Mouse (Mus musculus) thymus, adult 2 months (tissue): Measurements from ENCODE around the gene Wdpcp. TPM values are rescaled to one million over a fixed set of nuclear protein-coding genes. Genes with fewer than 3 reads are reported as not detected.

ENCODE experiments used
- DNase-seq: peaks from one replicate; pipeline ENCODE4 v3.0.0; 2021
- H3K27ac ChIP-seq: fragments of 200-500 bp; 2 replicates; pipeline ENCODE4 v1.5.1; 2012; ENCODE audit warnings: low read length, control low read depth; ENCODE audit not compliant: control insufficient read depth, insufficient read depth
- H3K27me3 ChIP-seq: fragments of 200-500 bp; 2 replicates; pipeline ENCODE4 v1.6.1; 2012; ENCODE audit warnings: mild to moderate bottlenecking, low read length, moderate library complexity, mixed read lengths; ENCODE audit not compliant: control insufficient read depth, insufficient read depth
- H3K36me3 ChIP-seq: fragments of 200-500 bp; 2 replicates; pipeline ENCODE4 v1.6.1; 2012; ENCODE audit warnings: mild to moderate bottlenecking, low read length, moderate library complexity; ENCODE audit not compliant: control insufficient read depth, insufficient read depth
- H3K4me1 ChIP-seq: fragments of 200-500 bp; replicated peaks from 2 replicates; pipeline ENCODE4 v1.6.1; 2012; ENCODE audit warnings: low read length; ENCODE audit not compliant: control insufficient read depth, insufficient read depth
- H3K4me3 ChIP-seq: fragments of 200-500 bp; 2 replicates; pipeline ENCODE4 v1.5.1; 2012; ENCODE audit warnings: mild to moderate bottlenecking, low read length, control low read depth, moderate library complexity; ENCODE audit not compliant: control insufficient read depth, insufficient read depth
- CTCF ChIP-seq: fragments of 200-500 bp; IDR thresholded peaks from 2 replicates; pipeline ENCODE4 v1.5.1; 2012; ENCODE audit warnings: mild to moderate bottlenecking, control low read depth, low read length, moderate library complexity, borderline replicate concordance; ENCODE audit not compliant: control insufficient read depth, poor library complexity, insufficient read depth; ENCODE audit errors: extremely low read depth
- POLR2A ChIP-seq: fragments of 200-500 bp; IDR thresholded peaks from 2 replicates; pipeline ENCODE4 v1.6.1; 2012; ENCODE audit warnings: mild to moderate bottlenecking, low read length, control low read depth, moderate library complexity; ENCODE audit not compliant: control insufficient read depth, poor library complexity, insufficient read depth; ENCODE audit errors: extremely low read depth
- WGBS: fragments of 180-500 bp; shearing (Covaris S2); methylation state at CpG from one replicate; pipeline ENCODE4 v1.1.7; 2018; 5-methylcytosine and 5-hydroxymethylcytosine counted together
- polyA plus RNA-seq: library from polyadenylated mRNA; depleted of rRNA; stranded (reverse); fragments of >200 nt; gene quantifications from 2 replicates; pipeline ENCODE4 v1.2.3, GENCODE M21; 2012

The Wdpcp gene
- polyA plus RNA-seq, 1 experiment, result 2.7 TPM

- no peak for DNase-seq
- H3K4me3 ChIP-seq, result no peak overlapping the region
- H3K27ac ChIP-seq, result no peak overlapping the region
- no peaks in the 10 kb centered on the region for H3K4me1 ChIP-seq
- no peaks in the 10 kb centered on the region for H3K27me3 ChIP-seq
- no peaks in the 10 kb centered on the region for H3K36me3 ChIP-seq
- 86% methylated on average over 6 of the region's 6 CpGs for WGBS
- TF ChIP-seq CTCF (no peak), POLR2A (no peak)
These were observed 116.4 kb downstream of the Wdpcp start for GRCm38 (mm10) chr11:21688441-21688840.

- no peak for DNase-seq
- 75% methylated on average over 2 of the region's 2 CpGs for whole genome bisulfite sequencing
- Histone ChIP-seq H3K4me3 (no peak overlapping the region), H3K27me3 (no peaks in the 10 kb centered on the region), H3K36me3 (no peaks in the 10 kb centered on the region), H3K4me1 (no peaks in the 10 kb centered on the region), H3K27ac (no peak overlapping the region)
- TF ChIP-seq CTCF, result no peak
- TF ChIP-seq POLR2A, result no peak
These were observed 118.7 kb downstream of the Wdpcp start for GRCm38 (mm10) chr11:21690730-21691129.

GRCm38 (mm10) chr11:21694087-21694486 is 122.1 kb downstream of the Wdpcp start:
- WGBS, result 94% methylated on average over 6 of the region's 6 CpGs
- H3K4me1 ChIP-seq, result no peaks in the 10 kb centered on the region
- TF ChIP-seq POLR2A (no peak), CTCF (no peak)

GRCm38 (mm10) chr11:21697642-21698041 is 125.6 kb downstream of the Wdpcp start:
- no peak for TF ChIP-seq CTCF

More at GRCm38 (mm10) chr11:21694087-21694486, 122.1 kb downstream of the Wdpcp start:
- H3K27ac ChIP-seq, result no peak overlapping the region
- H3K4me3 ChIP-seq, result no peak overlapping the region
- no peak for DNase-seq
- H3K36me3 ChIP-seq, result no peaks in the 10 kb centered on the region
- no peaks in the 10 kb centered on the region for H3K27me3 ChIP-seq

GRCm38 (mm10) chr11:21713508-21713907 is 141.5 kb downstream of the Wdpcp start:
- Histone ChIP-seq H3K27ac (no peak overlapping the region), H3K27me3 (no peaks in the 10 kb centered on the region), H3K36me3 (no peaks in the 10 kb centered on the region), H3K4me3 (no peak overlapping the region), H3K4me1 (no peaks in the 10 kb centered on the region)
- DNase-seq, result no peak
- no peak for TF ChIP-seq POLR2A
- TF ChIP-seq CTCF, result no peak

More at GRCm38 (mm10) chr11:21697642-21698041, 125.6 kb downstream of the Wdpcp start:
- Histone ChIP-seq H3K27ac (no peak overlapping the region), H3K36me3 (no peaks in the 10 kb centered on the region), H3K4me3 (no peak overlapping the region), H3K4me1 (no peaks in the 10 kb centered on the region), H3K27me3 (no peaks in the 10 kb centered on the region)
- 96% methylated on average over 3 of the region's 3 CpGs for WGBS
- DNase-seq, result no peak

- Histone ChIP-seq H3K36me3 (no peaks in the 10 kb centered on the region), H3K27ac (no peak overlapping the region), H3K4me3 (no peak overlapping the region), H3K4me1 (no peaks in the 10 kb centered on the region), H3K27me3 (no peaks in the 10 kb centered on the region)
- 96% methylated on average over 1 of the region's 1 CpGs for WGBS
- no peak for TF ChIP-seq POLR2A
- TF ChIP-seq CTCF, result no peak
- no peak for DNase-seq
These were observed 142.0 kb downstream of the Wdpcp start for GRCm38 (mm10) chr11:21714065-21714464.

GRCm38 (mm10) chr11:21726329-21726728 is 154.3 kb downstream of the Wdpcp start:
- no peak overlapping the region for H3K4me3 ChIP-seq
- no peaks in the 10 kb centered on the region for H3K36me3 ChIP-seq
- no peaks in the 10 kb centered on the region for H3K4me1 ChIP-seq
- no peak for DNase-seq
- no peak overlapping the region for H3K27ac ChIP-seq
- whole genome bisulfite sequencing, result 89% methylated on average over 1 of the region's 1 CpGs
- TF ChIP-seq POLR2A (no peak), CTCF (no peak)
- H3K27me3 ChIP-seq, result no peaks in the 10 kb centered on the region
